Mouse (Mus musculus) CD4-positive naive resting alpha-beta T cell, adult 57 days (primary cell): Measurements from ENCODE around the gene H2afx. TPM values are rescaled to one million over a fixed set of nuclear protein-coding genes. Genes with fewer than 3 reads are reported as not detected.

Source experiments
- total RNA-seq: library from RNA; stranded (reverse); gene quantifications from one replicate; pipeline ENCODE4 v1.2.4, GENCODE M21; 2023

The H2afx gene
- 44.3 TPM for total RNA-seq

DNA sequence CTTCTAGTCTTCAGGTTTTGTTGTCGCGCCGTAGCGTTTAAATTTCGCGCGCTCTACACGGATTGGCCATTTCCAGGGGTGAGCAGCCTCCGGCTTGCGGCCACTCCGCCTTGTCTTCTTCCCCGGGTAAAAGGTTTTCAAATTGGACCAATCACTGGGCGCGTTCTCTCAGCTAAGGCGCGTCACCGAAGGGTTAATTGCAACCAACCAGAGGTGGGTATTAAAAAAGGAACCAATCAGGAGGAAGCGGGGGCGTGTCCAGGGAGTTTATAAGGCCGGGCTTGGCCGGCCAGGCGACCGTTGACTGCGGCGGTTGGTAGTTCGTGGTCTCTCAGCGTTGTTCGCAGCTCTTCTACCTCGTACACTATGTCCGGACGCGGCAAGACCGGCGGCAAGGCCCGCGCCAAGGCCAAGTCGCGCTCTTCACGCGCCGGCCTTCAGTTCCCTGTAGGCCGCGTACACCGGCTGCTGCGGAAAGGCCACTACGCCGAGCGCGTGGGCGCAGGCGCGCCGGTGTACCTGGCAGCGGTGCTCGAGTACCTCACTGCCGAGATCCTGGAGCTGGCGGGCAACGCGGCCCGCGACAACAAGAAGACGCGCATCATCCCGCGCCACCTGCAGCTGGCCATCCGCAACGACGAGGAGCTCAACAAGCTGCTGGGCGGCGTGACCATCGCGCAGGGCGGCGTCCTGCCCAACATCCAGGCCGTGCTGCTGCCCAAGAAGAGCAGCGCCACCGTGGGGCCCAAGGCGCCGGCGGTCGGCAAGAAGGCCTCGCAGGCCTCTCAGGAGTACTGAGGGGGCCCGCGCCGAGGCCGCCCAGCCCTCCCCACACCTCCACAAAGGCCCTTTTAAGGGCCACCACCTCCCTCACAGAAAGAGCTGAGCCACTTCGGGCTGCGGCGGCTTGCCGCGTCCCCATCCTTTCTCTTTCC is at the start of gene H2afx:
H2afx (plus strand) TSS at position 299 of the 935 bp plus-strand sequence.

DNA sequence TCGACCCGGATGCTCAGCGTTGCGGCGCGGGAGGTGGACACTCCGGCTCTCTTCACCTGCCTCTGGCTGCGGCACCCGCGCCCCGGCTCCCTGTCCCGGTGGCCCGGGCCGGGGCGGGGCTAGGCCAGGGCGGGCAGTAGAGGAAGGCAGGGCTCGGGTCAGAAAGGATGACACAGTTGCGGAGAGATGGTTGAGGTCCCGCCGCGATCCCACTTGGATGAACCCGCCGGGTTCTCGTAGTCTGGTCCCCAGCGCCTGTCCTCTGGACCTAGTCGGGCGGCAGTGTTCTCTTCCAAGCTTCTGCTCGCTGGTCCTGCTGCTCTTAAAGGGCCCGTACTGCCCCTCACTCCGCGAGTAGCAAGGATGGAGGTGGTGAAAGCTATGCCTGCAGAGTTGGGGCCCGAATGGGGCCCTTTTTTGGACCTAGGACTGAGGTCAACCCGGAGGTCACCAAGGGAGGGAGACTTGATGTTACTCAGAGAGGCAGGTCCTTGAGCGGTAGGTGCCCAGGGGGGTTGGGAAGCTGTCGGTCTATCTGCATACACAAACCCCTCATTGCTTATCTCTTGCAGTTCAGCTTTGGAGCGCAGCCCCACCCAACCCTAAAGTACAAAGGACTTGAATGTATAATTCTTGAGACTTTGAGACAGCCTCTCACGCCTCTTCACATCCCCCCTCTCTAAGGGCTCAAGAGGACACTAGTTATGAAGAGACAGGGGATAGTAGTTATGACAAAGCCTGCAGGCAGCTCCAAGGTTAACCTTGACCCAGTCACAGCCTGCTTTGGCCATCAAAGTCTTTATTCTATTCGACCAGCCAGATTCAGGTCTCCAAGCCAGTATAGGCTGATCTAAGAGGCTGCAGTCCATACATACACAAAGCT is 46.2 kb upstream of the H2afx start, which contains the start of gene Abcg4:
Abcg4 (minus strand) TSS at position 540 of the 883 bp plus-strand sequence.

GRCm38 (mm10) chr9:44305466-44306079 is 28.9 kb upstream of the H2afx start, which contains the start of gene Hinfp:
TSS of gene Hinfp (minus strand) at chr9:44305671.

GRCm38 (mm10) chr9:44319887-44320798 is 14.4 kb upstream of the H2afx start, which contains the start of gene C2cd2l:
TSS of gene C2cd2l (minus strand) at chr9:44320285.

GRCm38 (mm10) chr9:44325768-44326370 is 8.6 kb upstream of the H2afx start, which contains the start of gene Dpagt1:
TSS of gene Dpagt1 (plus strand) at chr9:44326019.

GRCm38 (mm10) chr9:44343781-44344421 is 9.4 kb downstream of the H2afx start, which contains the start of gene Hmbs:
TSS of gene Hmbs (minus strand) at chr9:44344228.

DNA sequence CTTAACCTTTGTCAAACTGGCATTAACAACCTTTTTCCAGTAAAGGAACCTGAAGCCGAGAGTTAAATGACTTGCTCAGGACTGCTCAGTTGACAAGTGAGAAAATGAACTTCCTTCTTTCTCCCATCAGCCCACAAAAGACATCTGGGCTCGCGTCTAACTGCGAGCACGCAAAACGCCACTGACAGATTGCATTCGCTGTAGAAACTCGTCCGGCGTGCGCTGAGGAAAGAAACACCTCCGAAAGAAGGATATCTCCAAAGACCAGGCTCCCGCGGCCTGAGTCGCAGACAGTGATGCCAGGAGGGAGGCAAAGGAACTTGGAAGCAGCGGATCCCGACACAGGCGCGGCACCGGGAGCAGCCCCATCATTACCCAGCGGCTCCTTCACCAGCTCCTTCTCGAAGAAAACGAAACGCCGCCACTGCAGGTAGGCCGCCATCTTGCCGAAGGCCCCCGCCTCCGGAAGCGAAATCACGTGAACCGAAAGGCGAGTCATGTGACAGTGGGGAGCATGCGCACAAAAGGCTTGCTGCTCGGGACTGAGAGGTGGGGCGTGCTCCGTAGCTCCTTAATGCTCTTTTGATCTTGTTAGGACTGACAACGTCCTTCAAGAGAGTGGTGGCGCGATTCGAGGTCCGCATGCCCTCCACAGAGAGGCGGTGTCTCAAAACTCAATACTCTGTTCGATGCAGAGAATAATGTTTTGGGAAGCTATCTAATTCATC is 26.9 kb downstream of the H2afx start, which contains the start of gene Vps11:
Vps11 (minus strand) TSS at position 481 of the 728 bp plus-strand sequence.

GRCm38 (mm10) chr9:44379054-44379834 is 44.8 kb downstream of the H2afx start, which contains the start of gene Hyou1:
TSS of gene Hyou1 (plus strand) at chr9:44379490.

Other genes starting within 250 kb of the H2afx start
- gene Mfrp, start 233.0 kb upstream of the H2afx start, total RNA-seq: 1.9 TPM
- not detected for gene C1qtnf5, start 227.4 kb upstream of the H2afx start, total RNA-seq
- gene Gm49380, start 221.2 kb upstream of the H2afx start, total RNA-seq: 0.89 TPM
- gene Rnf26, start 221.2 kb upstream of the H2afx start, total RNA-seq: 21.7 TPM
- 3.5 TPM for gene Mcam, start 200.2 kb upstream of the H2afx start, total RNA-seq
- 176 TPM for gene Cbl, start 100.6 kb upstream of the H2afx start, total RNA-seq
- not detected for gene Ccdc153, start 94.0 kb upstream of the H2afx start, total RNA-seq
- not detected for gene Pdzd3, start 83.2 kb upstream of the H2afx start, total RNA-seq
- gene Nlrx1, start 66.1 kb upstream of the H2afx start, total RNA-seq: 5.8 TPM
- 0.53 TPM for gene Abcg4, start 46.1 kb upstream of the H2afx start, total RNA-seq
- 44.8 TPM for gene Hinfp, start 29.0 kb upstream of the H2afx start, total RNA-seq
- 25.9 TPM for gene C2cd2l, start 14.4 kb upstream of the H2afx start, total RNA-seq
- 7.2 TPM for gene Dpagt1, start 8.7 kb upstream of the H2afx start, total RNA-seq
- gene Hmbs, start 9.5 kb downstream of the H2afx start, total RNA-seq: 11.2 TPM
- gene Vps11, start 27.0 kb downstream of the H2afx start, total RNA-seq: 56.4 TPM
- 64.4 TPM for gene Hyou1, start 44.8 kb downstream of the H2afx start, total RNA-seq
- 16.9 TPM for gene Slc37a4, start 62.2 kb downstream of the H2afx start, total RNA-seq
- 2,873 TPM for gene Rps25, start 72.4 kb downstream of the H2afx start, total RNA-seq
- 41.6 TPM for gene Trappc4, start 72.9 kb downstream of the H2afx start, total RNA-seq
- 44.1 TPM for gene Ccdc84, start 83.9 kb downstream of the H2afx start, total RNA-seq
- gene Foxr1, start 106.4 kb downstream of the H2afx start, total RNA-seq: not detected
- gene Upk2, start 120.3 kb downstream of the H2afx start, total RNA-seq: not detected
- gene Bcl9l, start 148.1 kb downstream of the H2afx start, total RNA-seq: 176 TPM
- 15.1 TPM for gene Cxcr5, start 227.2 kb downstream of the H2afx start, total RNA-seq